Mouse (Mus musculus): ENCODE data around the gene Ago3. TPM values are rescaled to one million over a fixed set of nuclear protein-coding genes. Genes with fewer than 3 reads are reported as not detected.
A peak's percentile ranks its signal among the peaks of the same experiment; 100 is the strongest.

Ago3 gene
- total RNA-seq, 1 experiment: 17.8 TPM

DNA sequence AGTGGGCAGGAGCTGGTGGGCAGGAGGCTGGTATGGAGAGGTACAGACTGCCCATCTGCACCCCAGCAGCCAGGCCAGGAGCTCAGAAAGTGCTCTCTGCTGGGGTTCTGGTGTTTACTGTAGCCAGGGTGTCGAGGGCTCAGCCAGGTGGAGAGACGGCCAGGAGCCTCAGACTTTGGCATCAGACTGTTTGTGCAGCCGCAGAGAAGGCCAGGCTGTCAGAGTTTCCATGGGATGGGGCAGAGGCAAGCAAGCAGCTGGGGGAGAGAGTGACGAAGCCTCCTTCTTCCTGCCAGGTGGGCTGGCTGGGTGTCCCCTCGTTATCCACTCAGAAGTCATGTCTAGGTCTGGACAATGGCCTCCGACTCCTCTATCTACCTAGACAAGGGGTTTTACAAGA is 134.2 kb downstream of the Ago3 start:
- TF ChIP-seq HCFC1 (IDR thresholded peaks at IDR 0.05; ENCODE audit: borderline replicate concordance, insufficient read depth, low read length) (no peak), ZC3H11A (IDR thresholded peaks at IDR 0.05; ENCODE audit: borderline replicate concordance, low read depth, low read length) (no peak), CHD2 (IDR thresholded peaks at IDR 0.05; ENCODE audit: low read depth, low read length) (no peak), ZNF384 (IDR thresholded peaks at IDR 0.05; ENCODE audit: low read depth, low read length) (no peak), MAFK (IDR thresholded peaks at IDR 0.05; ENCODE audit: insufficient read depth, low read depth, low read length) (no peak)
- Histone ChIP-seq H3K9ac (ENCODE audit: insufficient read depth, low read depth, low read length, poor library complexity, severe bottlenecking) (no peak overlapping the region), H3K9me3 (ENCODE audit: control insufficient read depth, insufficient read depth, low read depth, low read length) (no peaks in the 10 kb centered on the region), H3K4me3 (ENCODE audit: insufficient read depth in 1 of 2, low read depth in 1 of 2, low read length in 2 of 2, poor library complexity in 1 of 2, severe bottlenecking in 1 of 2) (no peak overlapping the region), H3K27ac (ENCODE audit: insufficient read depth, low read depth, low read length, poor library complexity, severe bottlenecking) (no peak overlapping the region), H3K36me3 (ENCODE audit: control insufficient read depth, insufficient read depth, low read length, poor library complexity, severe bottlenecking) (no peaks in the 10 kb centered on the region), H3K4me1 (ENCODE audit: control insufficient read depth in 2 of 2, insufficient read depth in 2 of 2, low read length in 2 of 2, poor library complexity in 1 of 2) (peaks cover 0 to 8% of the 10 kb centered on the region in 2 experiments; a peak in 1 of 4 replicates)
- in situ Hi-C loops (cut with MboI; ENCODE audit: low sequenced_read_pairs in 2 of 2, unreplicated experiment in 2 of 2): no loop called here
- DNase-seq (ENCODE audit: low read depth, low spot score): no peak

GRCm38 (mm10) chr4:126291196-126291595 is 138.2 kb downstream of the Ago3 start:
- no peak overlapping the region for H3K27ac ChIP-seq (ENCODE audit: insufficient read depth, low read depth, low read length, poor library complexity, severe bottlenecking)
- no peaks in the 10 kb centered on the region for H3K9me3 ChIP-seq (ENCODE audit: control insufficient read depth, insufficient read depth, low read depth, low read length)
- DNase-seq (ENCODE audit: low read depth, low spot score): no peak
- H3K4me3 ChIP-seq (ENCODE audit: insufficient read depth in 1 of 2, low read depth in 1 of 2, low read length in 2 of 2, poor library complexity in 1 of 2, severe bottlenecking in 1 of 2): no peak overlapping the region
- in situ Hi-C loops (cut with MboI; ENCODE audit: low sequenced_read_pairs in 2 of 2, unreplicated experiment in 2 of 2): no loop called here
- peaks cover under 1 to 9% of the 10 kb centered on the region in 2 experiments; a peak in 1 of 4 replicates for H3K4me1 ChIP-seq (ENCODE audit: control insufficient read depth in 2 of 2, insufficient read depth in 2 of 2, low read length in 2 of 2, poor library complexity in 1 of 2)
- H3K36me3 ChIP-seq (ENCODE audit: control insufficient read depth, insufficient read depth, low read length, poor library complexity, severe bottlenecking): no peaks in the 10 kb centered on the region
- no peak overlapping the region for H3K9ac ChIP-seq (ENCODE audit: insufficient read depth, low read depth, low read length, poor library complexity, severe bottlenecking)
- TF ChIP-seq ZNF384 (IDR thresholded peaks at IDR 0.05; ENCODE audit: low read depth, low read length): no peak
- TF ChIP-seq HCFC1 (IDR thresholded peaks at IDR 0.05; ENCODE audit: borderline replicate concordance, insufficient read depth, low read length): no peak
- no peak for TF ChIP-seq MAFK (IDR thresholded peaks at IDR 0.05; ENCODE audit: insufficient read depth, low read depth, low read length)
- no peak for TF ChIP-seq CHD2 (IDR thresholded peaks at IDR 0.05; ENCODE audit: low read depth, low read length)

DNA sequence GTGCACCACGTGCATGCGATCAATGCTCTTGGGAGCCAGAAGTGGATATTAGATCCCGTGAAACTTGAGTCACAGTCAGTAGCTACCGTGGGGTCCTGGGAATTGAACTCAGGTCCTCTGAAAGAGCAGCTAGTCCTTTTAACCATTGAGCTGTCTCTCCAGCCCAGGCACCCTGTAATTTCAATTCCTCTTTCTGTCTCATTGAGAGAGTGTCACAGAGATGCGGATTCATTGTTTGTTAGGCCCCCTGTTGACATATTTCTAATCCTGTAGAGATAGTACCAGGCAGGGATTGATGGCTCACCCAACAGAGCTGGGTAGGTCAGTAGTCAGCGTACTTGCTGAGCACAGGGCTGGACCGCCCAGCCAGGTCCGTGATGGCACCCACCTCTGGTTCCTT is 139.0 kb downstream of the Ago3 start:
- Histone ChIP-seq H3K4me1 (ENCODE audit: control insufficient read depth in 2 of 2, insufficient read depth in 2 of 2, low read length in 2 of 2, poor library complexity in 1 of 2) (peaks cover 2 to 6% of the 10 kb centered on the region in 2 experiments; a peak in 1 of 4 replicates), H3K27ac (ENCODE audit: insufficient read depth, low read depth, low read length, poor library complexity, severe bottlenecking) (no peak overlapping the region), H3K4me3 (ENCODE audit: insufficient read depth in 1 of 2, low read depth in 1 of 2, low read length in 2 of 2, poor library complexity in 1 of 2, severe bottlenecking in 1 of 2) (no peak overlapping the region), H3K9me3 (ENCODE audit: control insufficient read depth, insufficient read depth, low read depth, low read length) (no peaks in the 10 kb centered on the region), H3K9ac (ENCODE audit: insufficient read depth, low read depth, low read length, poor library complexity, severe bottlenecking) (no peak overlapping the region), H3K36me3 (ENCODE audit: control insufficient read depth, insufficient read depth, low read length, poor library complexity, severe bottlenecking) (no peaks in the 10 kb centered on the region)
- DNase-seq (ENCODE audit: low read depth, low spot score): no peak
- no peak for TF ChIP-seq ZNF384 (IDR thresholded peaks at IDR 0.05; ENCODE audit: low read depth, low read length)
- TF ChIP-seq HCFC1 (IDR thresholded peaks at IDR 0.05; ENCODE audit: borderline replicate concordance, insufficient read depth, low read length): no peak
- TF ChIP-seq MAFK (IDR thresholded peaks at IDR 0.05; ENCODE audit: insufficient read depth, low read depth, low read length): no peak
- no peak for TF ChIP-seq ZC3H11A (IDR thresholded peaks at IDR 0.05; ENCODE audit: borderline replicate concordance, low read depth, low read length)
- TF ChIP-seq CHD2 (IDR thresholded peaks at IDR 0.05; ENCODE audit: low read depth, low read length): no peak
- in situ Hi-C loops (cut with MboI; ENCODE audit: low sequenced_read_pairs in 2 of 2, unreplicated experiment in 2 of 2): no loop called here

DNA sequence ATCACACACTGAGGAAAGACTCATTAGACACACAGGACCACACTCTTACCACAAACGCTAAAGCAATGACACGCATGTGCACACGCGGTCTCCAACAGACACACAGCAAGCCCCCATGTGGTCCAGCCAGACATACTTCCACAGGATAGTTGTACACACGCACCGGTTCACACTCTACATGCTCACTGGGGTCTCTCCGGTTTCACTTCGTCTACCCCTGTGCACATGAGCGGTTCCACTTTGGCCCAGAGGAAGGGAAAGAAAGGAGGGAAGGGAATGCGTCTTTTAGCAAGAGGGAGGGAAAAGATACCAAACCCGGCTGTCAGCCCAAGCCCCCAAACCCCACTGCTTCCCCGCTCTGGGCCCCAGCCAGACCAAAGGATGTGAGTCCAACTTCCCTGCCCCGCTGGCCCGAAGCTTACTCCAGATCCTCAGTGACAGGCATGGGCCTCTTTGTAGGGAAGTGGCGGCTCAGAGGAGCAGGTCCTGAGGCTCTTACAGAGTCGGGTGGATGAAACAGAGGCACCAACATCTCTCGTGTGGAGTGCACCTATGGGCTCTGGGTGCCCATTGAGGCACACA is 141.2 kb downstream of the Ago3 start:
- Histone ChIP-seq H3K27ac (ENCODE audit: insufficient read depth, low read depth, low read length, poor library complexity, severe bottlenecking) (no peak overlapping the region), H3K4me3 (ENCODE audit: insufficient read depth in 1 of 2, low read depth in 1 of 2, low read length in 2 of 2, poor library complexity in 1 of 2, severe bottlenecking in 1 of 2) (peak overlapping the region; percentile 22 to 43; a peak in 2 of 4 replicates), H3K9ac (ENCODE audit: insufficient read depth, low read depth, low read length, poor library complexity, severe bottlenecking) (no peak overlapping the region), H3K36me3 (ENCODE audit: control insufficient read depth, insufficient read depth, low read length, poor library complexity, severe bottlenecking) (no peaks in the 10 kb centered on the region), H3K9me3 (ENCODE audit: control insufficient read depth, insufficient read depth, low read depth, low read length) (no peaks in the 10 kb centered on the region), H3K4me1 (ENCODE audit: control insufficient read depth in 2 of 2, insufficient read depth in 2 of 2, low read length in 2 of 2, poor library complexity in 1 of 2) (peaks cover 2 to 10% of the 10 kb centered on the region in 2 experiments; a peak in 1 of 4 replicates)
- no peak for DNase-seq (ENCODE audit: low read depth, low spot score)
- TF ChIP-seq HCFC1 (IDR thresholded peaks at IDR 0.05; ENCODE audit: borderline replicate concordance, insufficient read depth, low read length) (no peak), CHD2 (IDR thresholded peaks at IDR 0.05; ENCODE audit: low read depth, low read length) (no peak)
- in situ Hi-C loops (cut with MboI; ENCODE audit: low sequenced_read_pairs in 2 of 2, unreplicated experiment in 2 of 2): no loop called here
